Mouse (Mus musculus): ENCODE results near the gene Sptb. TPM values are rescaled to one million over a fixed set of nuclear protein-coding genes. Genes with fewer than 3 reads are reported as not detected.
A peak's percentile ranks its signal among the peaks of the same experiment; 100 is the strongest.

Sptb gene
- total and polyA plus RNA-seq, 3 experiments: 17.9 to 85.1 (median 35.4) TPM

DNA sequence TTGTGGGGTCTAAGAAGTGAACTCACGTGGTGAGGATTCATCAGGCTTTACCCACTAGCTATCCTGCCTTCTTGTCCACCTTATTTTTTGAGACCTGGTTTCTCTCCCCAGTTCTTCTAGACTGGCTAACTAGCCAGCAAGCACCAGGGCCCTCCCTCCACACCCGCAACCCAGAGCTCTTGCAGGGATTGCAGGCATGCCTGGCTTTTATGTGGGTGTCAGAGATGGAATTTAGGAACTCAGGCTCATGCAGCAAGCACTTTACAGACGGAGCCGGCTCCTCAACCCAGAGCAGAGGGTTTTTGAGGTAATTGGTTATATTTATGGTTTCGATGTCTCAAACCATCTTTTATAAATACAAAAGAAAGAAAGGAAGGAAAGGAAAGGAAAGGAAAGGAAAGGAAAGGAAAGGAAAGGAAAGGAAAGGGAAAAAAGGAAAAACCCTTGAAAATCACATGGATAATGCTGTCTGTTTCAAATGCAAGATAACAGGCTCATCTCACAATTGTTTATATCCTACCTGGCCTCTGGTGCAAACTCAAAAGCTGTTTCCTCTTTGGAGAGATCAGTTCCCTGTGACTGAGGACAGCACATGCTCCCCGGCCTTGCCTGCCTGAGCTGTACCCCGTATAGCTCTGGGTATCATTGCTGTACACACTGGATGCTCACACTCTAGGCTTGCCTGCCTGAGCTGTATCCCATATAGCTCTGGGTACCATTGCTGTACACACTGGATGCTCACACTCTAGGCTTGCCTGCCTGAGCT is 41.5 kb downstream of the Sptb start:
- DNase-seq (ENCODE audit: low read depth, low spot score): peak; percentile 54
- Histone ChIP-seq H3K9ac (ENCODE audit: control insufficient read depth, low read depth, low read length, poor library complexity, severe bottlenecking) (peak overlapping the region; percentile 69; the same call in 1 of the 2 replicates), H3K27ac (ENCODE audit: control insufficient read depth, low read depth, low read length) (peak overlapping the region; percentile 95), H3K27me3 (ENCODE audit: control insufficient read depth in 1 of 2, insufficient read depth in 2 of 2, low read length in 2 of 2) (no peaks in the 10 kb centered on the region), H3K4me3 (ENCODE audit: control insufficient read depth in 1 of 2, insufficient read depth in 1 of 2, low read depth in 2 of 2, low read length in 2 of 2) (no peak overlapping the region), H3K4me1 (ENCODE audit: control insufficient read depth in 1 of 2, insufficient read depth in 2 of 2, low read length in 2 of 2) (peaks cover 32 to 44% of the 10 kb centered on the region in 2 experiments), H3K36me3 (ENCODE audit: control insufficient read depth in 1 of 2, insufficient read depth in 2 of 2, low read length in 2 of 2) (peaks cover 0 to 44% of the 10 kb centered on the region in 2 experiments; a peak in 2 of 4 replicates), H3K9me3 (replicated peaks; ENCODE audit: insufficient read depth, low read length) (no peaks in the 10 kb centered on the region), H3K79me2 (ENCODE audit: control insufficient read depth, insufficient read depth, low read length, poor library complexity) (no peaks in the 10 kb centered on the region; the same call in 1 of the 2 replicates)
- TF ChIP-seq RCOR1 (IDR thresholded peaks at IDR 0.05; ENCODE audit: low read depth, low read length) (0 out of 2 replicates have a peak, but pooled peaks have one; percentile 13), MAZ (IDR thresholded peaks at IDR 0.05; ENCODE audit: low read depth, low read length) (no peak), MYC (IDR thresholded peaks at IDR 0.05; ENCODE audit: low read depth, low read length) (peak; percentile 66; the same call in 1 of the 2 replicates), GABPA (IDR thresholded peaks at IDR 0.05; ENCODE audit: low read depth, low read length) (no peak), TCF12 (IDR thresholded peaks at IDR 0.05; ENCODE audit: low read depth, low read length) (peak; percentile 55; the same call in 1 of the 2 replicates), USF2 (IDR thresholded peaks at IDR 0.05; ENCODE audit: borderline replicate concordance in 1 of 2, insufficient read depth in 1 of 2, low read depth in 1 of 2, low read length in 2 of 2) (no peak), MEF2A (IDR thresholded peaks at IDR 0.05; ENCODE audit: extremely low read depth, insufficient replicate concordance, low read depth, low read length, poor library complexity, severe bottlenecking) (no peak), RAD21 (IDR thresholded peaks at IDR 0.05; ENCODE audit: low read depth, low read length) (no peak), NELFE (IDR thresholded peaks at IDR 0.05; ENCODE audit: low read depth, low read length) (no peak), MYB (IDR thresholded peaks at IDR 0.05; ENCODE audit: low read depth, low read length) (no peak), TAL1 (IDR thresholded peaks at IDR 0.05; ENCODE audit: low read length) (peak; percentile 51; the same call in 1 of the 2 replicates), ZKSCAN1 (IDR thresholded peaks at IDR 0.05; ENCODE audit: low read depth, low read length) (no peak), BHLHE40 (IDR thresholded peaks at IDR 0.05; ENCODE audit: borderline replicate concordance, low read depth, low read length) (no peak), USF1 (IDR thresholded peaks at IDR 0.05; ENCODE audit: low read depth, low read length) (no peak), SMC3 (IDR thresholded peaks at IDR 0.05; ENCODE audit: low read depth, low read length) (no peak), POLR2AphosphoS2 (IDR thresholded peaks at IDR 0.05; ENCODE audit: low read length) (no peak), MAX (IDR thresholded peaks at IDR 0.05; ENCODE audit: low read length) (peak; percentile 56), KAT2A (conservative IDR thresholded peaks at IDR 0.05; ENCODE audit: low read depth, low read length) (no peak), CTCF (IDR thresholded peaks at IDR 0.05 in 2 of 3, conservative IDR thresholded peaks at IDR 0.05 in 1 of 3; ENCODE audit: control insufficient read depth in 1 of 3, insufficient read depth in 1 of 3, low read depth in 2 of 3, low read length in 3 of 3, poor library complexity in 1 of 3, severe bottlenecking in 1 of 3) (no peak), UBTF (IDR thresholded peaks at IDR 0.05; ENCODE audit: borderline replicate concordance, insufficient read depth, low read depth, low read length) (no peak), MAFK (IDR thresholded peaks at IDR 0.05; ENCODE audit: borderline replicate concordance, low read depth, low read length) (no peak), MXI1 (IDR thresholded peaks at IDR 0.05; ENCODE audit: low read depth, low read length) (peak; percentile 50; the same call in 1 of the 2 replicates), CHD1 (IDR thresholded peaks at IDR 0.05; ENCODE audit: low read depth, low read length) (no peak), JUND (IDR thresholded peaks at IDR 0.05; ENCODE audit: low read depth, low read length) (no peak), ETS1 (IDR thresholded peaks at IDR 0.05; ENCODE audit: low read depth, low read length) (no peak), ZMIZ1 (IDR thresholded peaks at IDR 0.05; ENCODE audit: low read depth, low read length) (no peak), EP300 (IDR thresholded peaks at IDR 0.05; ENCODE audit: low read depth in 1 of 2, low read length in 2 of 2) (peak; percentile 36 to 46; a peak in 2 of 4 replicates), ZC3H11A (IDR thresholded peaks at IDR 0.05; ENCODE audit: low read depth, low read length) (no peak), GATA1 (IDR thresholded peaks at IDR 0.05; ENCODE audit: low read depth, low read length) (no peak), HCFC1 (IDR thresholded peaks at IDR 0.05; ENCODE audit: low read depth, low read length) (no peak), SIN3A (IDR thresholded peaks at IDR 0.05; ENCODE audit: low read length) (0 out of 2 replicates have a peak, but pooled peaks have one; percentile 26)

Measured in MEL (cell line).